Mouse (Mus musculus) forebrain, postnatal 0 days (tissue): Measurements from ENCODE around the gene Shisa2. TPM values are rescaled to one million over a fixed set of nuclear protein-coding genes. Genes with fewer than 3 reads are reported as not detected.
"Not testable (repeated sequence)": the region's sequence is repeated elsewhere in the genome, so short reads cannot be mapped to it uniquely, and the experiment has no call there.

ENCODE experiments used
- ATAC-seq: fragments of 200-750 bp; cut with Nextera tagmentation; 2 replicates; pipeline ENCODE4 v1.8.0; 2017; ENCODE audit warnings: mild to moderate bottlenecking, moderate library complexity
- DNase-seq: peaks from one replicate; pipeline ENCODE4 v3.0.0-alpha.2; 2015
- H3K27ac ChIP-seq: fragments of 300-500 bp; sonication (generic); 2 replicates; pipeline ENCODE4 v1.5.1; 2014; ENCODE audit warnings: low read depth, mild to moderate bottlenecking, antibody characterized with exemption, low read length, moderate library complexity, mixed read lengths
- H3K27me3 ChIP-seq: fragments of 300-500 bp; sonication (generic); 2 replicates; pipeline ENCODE4 v1.6.1; 2014; ENCODE audit warnings: mild to moderate bottlenecking, low read length, mixed read lengths; ENCODE audit not compliant: insufficient read depth
- H3K36me3 ChIP-seq: fragments of 300-500 bp; sonication (generic); 2 replicates; pipeline ENCODE4 v1.6.1; 2014; ENCODE audit warnings: mild to moderate bottlenecking, moderate library complexity; ENCODE audit not compliant: insufficient read depth
- H3K4me1 ChIP-seq: fragments of 300-500 bp; sonication (generic); 2 replicates; pipeline ENCODE4 v1.6.1; 2014; ENCODE audit warnings: antibody characterized with exemption; ENCODE audit not compliant: insufficient read depth
- H3K4me2 ChIP-seq: fragments of 300-500 bp; sonication (generic); 2 replicates; pipeline ENCODE4 v1.6.1; 2014; ENCODE audit warnings: low read depth, mild to moderate bottlenecking, moderate library complexity
- H3K4me3 ChIP-seq: fragments of 300-500 bp; sonication (generic); 2 replicates; pipeline ENCODE4 v1.5.1; 2014; ENCODE audit warnings: low read depth, low read length, mixed read lengths
- H3K9ac ChIP-seq: fragments of 300-500 bp; sonication (generic); 2 replicates; pipeline ENCODE4 v1.6.1; 2014; ENCODE audit warnings: mild to moderate bottlenecking
- H3K9me3 ChIP-seq: fragments of 300-500 bp; sonication (generic); 2 replicates; pipeline ENCODE4 v1.6.1; 2016; ENCODE audit warnings: low read length
- CTCF ChIP-seq: sonication (generic); IDR thresholded peaks from 2 replicates; pipeline ENCODE4 v1.5.1; 2016; ENCODE audit warnings: antibody characterized with exemption, control low read depth, low read depth
- WGBS: fragments of 180-500 bp; shearing (Covaris S2); extraction: QIAGEN DNeasy Blood & Tissue Kit; methylation state at CpG from one replicate; pipeline ENCODE4 v1.1.7; 2014; 5-methylcytosine and 5-hydroxymethylcytosine counted together
- polyA plus RNA-seq: library from polyadenylated mRNA; unstranded; fragments of >200 nt; fragmentation: Nextera tagmentation; extraction: Ambion mirVana; gene quantifications from 2 replicates; pipeline ENCODE4 v1.2.1, GENCODE M21; 2015
- total RNA-seq: library from RNA; depleted of rRNA; stranded (reverse); fragments of >200 nt; gene quantifications from 2 replicates; pipeline ENCODE4 v1.2.3, GENCODE M21; 2014

Gene Shisa2
- total and polyA plus RNA-seq, 2 experiments from 2014 or later: 5.2 to 12.6 TPM

DNA sequence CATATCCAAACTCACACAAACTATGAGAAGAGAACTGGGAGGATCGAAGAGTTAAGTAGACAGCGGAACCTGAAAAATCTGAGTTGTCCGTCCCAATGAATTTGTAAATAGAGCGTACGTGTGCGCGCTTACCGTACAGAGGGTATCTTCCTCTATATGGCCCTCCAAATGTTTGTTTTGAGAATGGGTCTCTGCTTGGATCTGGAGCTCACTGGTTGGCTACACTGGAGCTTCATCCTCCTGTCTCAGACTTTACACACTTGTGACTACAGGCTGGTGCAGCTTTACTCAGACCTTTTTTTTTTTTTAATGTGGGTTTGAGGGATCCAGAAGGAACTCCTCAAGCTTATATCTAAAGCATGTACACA lies 26.9 kb upstream of the Shisa2 start:
- peaks cover 7% of the 10 kb centered on the region for H3K4me1 ChIP-seq
- 4% methylated on average over 8 of the region's 8 CpGs for WGBS
- no peak for DNase-seq
- peak overlapping the region; percentile 84 for H3K27ac ChIP-seq
- TF ChIP-seq CTCF: no peak
- peak; percentile 58 for ATAC-seq
- H3K4me3 ChIP-seq: peak overlapping the region; percentile 96
- no peaks in the 10 kb centered on the region for H3K9me3 ChIP-seq
- H3K4me2 ChIP-seq: peak overlapping the region; percentile 84
- no peaks in the 10 kb centered on the region; the same call in 1 of the 2 replicates for H3K27me3 ChIP-seq
- peak overlapping the region; percentile 86 for H3K9ac ChIP-seq
- 0 out of 2 replicates have a peak, but pooled peaks cover 3% of the 10 kb centered on the region for H3K36me3 ChIP-seq

DNA sequence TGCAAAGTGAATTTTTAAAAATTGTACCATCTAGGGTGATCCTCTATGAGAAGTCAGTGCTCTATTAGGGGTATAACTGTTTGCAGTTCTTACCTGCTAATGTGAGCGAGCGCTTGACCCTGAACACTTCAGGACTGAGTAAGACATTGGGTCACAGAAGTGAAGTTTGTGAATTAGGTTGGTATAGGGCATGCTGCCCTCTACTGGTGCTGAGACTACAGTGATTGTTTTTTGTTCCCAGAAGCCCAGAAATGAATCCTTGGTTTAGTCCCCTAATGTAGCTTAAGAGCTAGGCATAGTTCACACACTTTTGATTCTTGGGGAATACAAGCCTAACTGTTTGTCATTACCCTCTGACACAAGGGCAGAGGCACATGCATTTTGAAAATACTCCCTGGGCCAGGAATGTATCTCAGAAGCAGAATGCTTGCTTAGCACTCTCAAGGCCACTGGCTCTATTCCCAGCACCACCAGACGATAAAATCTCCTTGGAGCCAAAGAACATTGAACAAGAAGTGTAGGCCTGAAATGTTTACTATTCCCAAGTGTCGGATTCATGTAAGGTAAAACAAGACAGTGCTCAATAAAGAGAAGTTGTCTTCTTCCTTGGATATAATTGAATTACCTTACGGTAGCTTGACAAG lies 21.0 kb upstream of the Shisa2 start:
- Histone ChIP-seq H3K4me3 (no peak overlapping the region), H3K9ac (no peak overlapping the region), H3K36me3 (no peaks in the 10 kb centered on the region), H3K4me1 (no peaks in the 10 kb centered on the region), H3K27me3 (no peaks in the 10 kb centered on the region; the same call in 1 of the 2 replicates), H3K27ac (no peak overlapping the region), H3K9me3 (no peaks in the 10 kb centered on the region), H3K4me2 (no peak overlapping the region)
- 59% methylated on average over 5 of the region's 5 CpGs for WGBS
- peak; percentile 26 for DNase-seq
- ATAC-seq: no peak
- TF ChIP-seq CTCF: peak; percentile 68

DNA sequence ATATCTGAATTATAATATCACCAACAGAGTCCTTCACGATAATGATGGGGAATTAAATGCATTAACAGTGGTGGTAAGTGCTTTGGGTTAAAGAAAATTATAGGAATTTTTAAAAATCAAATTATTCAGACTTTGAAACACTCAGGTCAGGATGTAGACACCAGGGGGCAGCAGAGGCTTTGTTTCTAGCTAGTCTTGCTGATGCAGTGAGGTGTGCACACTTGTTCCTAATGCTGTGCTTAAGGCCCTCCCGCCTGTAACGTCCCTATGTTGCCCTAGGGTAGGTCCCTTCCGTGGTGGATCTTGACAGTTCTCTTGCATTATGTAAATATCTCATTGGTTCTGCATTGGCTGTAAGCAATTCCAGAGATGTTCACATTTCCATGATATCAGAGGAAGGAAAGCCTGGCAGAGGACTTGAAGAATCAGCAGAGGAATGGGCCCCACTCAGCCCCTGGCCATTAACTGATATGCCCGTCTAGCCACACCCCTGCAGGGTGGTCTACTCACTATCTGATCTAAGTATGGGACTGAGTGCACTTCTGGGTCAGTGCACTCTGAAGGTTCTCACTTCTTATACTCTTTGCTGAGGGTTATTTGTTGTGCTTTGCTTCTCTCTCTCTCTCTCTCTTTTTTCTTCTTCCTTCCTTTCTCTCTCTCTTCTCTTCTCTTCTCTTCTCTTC lies 19.3 kb upstream of the Shisa2 start:
- H3K27ac ChIP-seq: no peak overlapping the region
- DNase-seq (peak; percentile 82), ATAC-seq (peak; percentile 71)

DNA sequence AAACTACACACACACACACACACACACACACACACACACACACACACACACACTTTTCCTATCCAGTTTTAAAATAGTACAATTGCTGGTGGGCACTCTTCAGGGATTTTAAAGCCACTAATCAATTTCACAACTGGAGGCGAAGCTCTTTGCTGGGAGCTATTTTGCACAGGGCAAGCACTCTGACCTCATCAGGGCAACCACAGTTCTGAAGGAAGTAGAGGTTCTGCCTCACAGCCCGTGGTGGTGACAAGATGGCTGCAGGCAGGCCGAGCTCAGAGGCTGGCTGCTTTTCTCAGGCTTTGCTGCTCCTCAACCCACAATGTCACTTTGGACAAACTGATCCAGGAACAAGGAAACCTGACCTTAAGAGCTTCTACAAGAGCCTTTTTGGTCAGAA lies 18.1 kb upstream of the Shisa2 start:
- no peaks in the 10 kb centered on the region for H3K9me3 ChIP-seq
- ATAC-seq (no peak), DNase-seq (no peak)
- H3K27me3 ChIP-seq: no peaks in the 10 kb centered on the region
- no peak overlapping the region for H3K9ac ChIP-seq
- 60% methylated on average over 3 of the region's 3 CpGs for WGBS
- no peak overlapping the region for H3K4me3 ChIP-seq
- H3K4me1 ChIP-seq: no peaks in the 10 kb centered on the region
- H3K27ac ChIP-seq: no peak overlapping the region
- H3K4me2 ChIP-seq: no peak overlapping the region
- no peak for TF ChIP-seq CTCF
- H3K36me3 ChIP-seq: no peaks in the 10 kb centered on the region

More for the DNA sequence above, 19.3 kb upstream of the Shisa2 start:
- H3K4me1 ChIP-seq: no peaks in the 10 kb centered on the region
- H3K9me3 ChIP-seq: no peaks in the 10 kb centered on the region
- no peak overlapping the region for H3K9ac ChIP-seq
- H3K36me3 ChIP-seq: no peaks in the 10 kb centered on the region
- no peak overlapping the region for H3K4me2 ChIP-seq
- 18% methylated on average over 5 of the region's 5 CpGs for WGBS
- peak; percentile 81 for TF ChIP-seq CTCF
- H3K4me3 ChIP-seq: no peak overlapping the region
- H3K27me3 ChIP-seq: no peaks in the 10 kb centered on the region; the same call in 1 of the 2 replicates

DNA sequence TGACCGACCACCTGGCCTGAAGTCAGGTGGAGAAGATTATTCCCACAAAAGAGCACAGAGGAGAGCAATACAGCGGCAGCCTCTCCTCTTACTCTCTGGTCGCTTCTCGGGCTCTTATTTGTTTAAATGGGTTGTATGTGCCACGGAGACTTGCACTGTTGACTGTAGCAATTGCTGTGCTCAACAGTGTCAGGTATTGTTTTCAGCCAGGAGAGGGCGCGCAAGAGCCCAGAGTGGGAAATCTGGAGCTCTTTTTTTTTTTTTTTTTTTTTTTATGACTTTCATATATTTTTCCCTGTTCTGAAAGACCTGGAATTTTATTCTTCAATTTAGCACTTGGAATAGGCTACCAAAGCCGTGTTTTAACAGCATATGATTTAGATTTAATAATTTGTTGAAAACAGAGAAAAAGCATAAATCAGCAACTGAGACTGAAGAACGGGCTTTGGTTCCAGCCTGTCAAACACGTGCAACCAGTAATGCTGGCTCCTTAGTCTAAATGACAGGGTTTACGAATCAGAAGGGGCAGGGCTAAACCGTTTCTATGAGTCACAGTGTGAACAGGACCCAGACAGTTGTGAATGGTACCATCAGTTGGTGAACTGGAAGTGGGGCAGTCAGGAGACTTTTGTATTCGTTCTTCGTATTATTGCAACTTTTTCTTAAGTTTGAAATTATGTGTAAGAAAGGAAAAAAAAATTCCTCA lies 12.0 kb upstream of the Shisa2 start:
- TF ChIP-seq CTCF: peak; percentile 77
- Histone ChIP-seq H3K27me3 (no peaks in the 10 kb centered on the region), H3K36me3 (no peaks in the 10 kb centered on the region), H3K9me3 (no peaks in the 10 kb centered on the region), H3K4me3 (no peak overlapping the region), H3K9ac (no peak overlapping the region), H3K4me2 (no peak overlapping the region), H3K27ac (no peak overlapping the region), H3K4me1 (no peaks in the 10 kb centered on the region)
- 50% methylated on average over 14 of the region's 14 CpGs for WGBS
- DNase-seq: peak; percentile 75
- ATAC-seq: no peak

DNA sequence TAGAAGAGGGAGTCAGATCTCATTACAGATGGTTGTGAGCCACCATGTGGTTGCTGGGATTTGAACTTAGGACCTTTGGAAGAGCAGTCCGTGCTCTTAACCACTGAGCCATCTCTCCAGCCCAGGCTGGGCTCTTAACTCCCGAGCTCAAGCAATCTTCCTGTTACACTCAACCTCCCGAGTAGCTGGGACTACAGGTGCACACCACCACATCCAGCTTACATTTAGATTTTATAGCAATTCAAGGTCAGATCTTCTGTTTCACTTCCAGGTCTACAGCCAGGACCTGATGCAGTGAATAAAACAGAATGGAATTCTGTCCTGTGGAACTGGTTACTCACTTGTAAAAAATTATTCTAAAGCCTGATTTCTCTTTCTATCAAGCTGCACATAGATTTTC lies 11.0 kb upstream of the Shisa2 start:
- H3K9me3 ChIP-seq, H3K4me1 ChIP-seq, H3K36me3 ChIP-seq, H3K9ac ChIP-seq, ATAC-seq, H3K4me2 ChIP-seq, H3K27me3 ChIP-seq, H3K4me3 ChIP-seq, H3K27ac ChIP-seq, DNase-seq: not testable (repeated sequence)
- WGBS: 88% methylated on average over 3 of the region's 3 CpGs

DNA sequence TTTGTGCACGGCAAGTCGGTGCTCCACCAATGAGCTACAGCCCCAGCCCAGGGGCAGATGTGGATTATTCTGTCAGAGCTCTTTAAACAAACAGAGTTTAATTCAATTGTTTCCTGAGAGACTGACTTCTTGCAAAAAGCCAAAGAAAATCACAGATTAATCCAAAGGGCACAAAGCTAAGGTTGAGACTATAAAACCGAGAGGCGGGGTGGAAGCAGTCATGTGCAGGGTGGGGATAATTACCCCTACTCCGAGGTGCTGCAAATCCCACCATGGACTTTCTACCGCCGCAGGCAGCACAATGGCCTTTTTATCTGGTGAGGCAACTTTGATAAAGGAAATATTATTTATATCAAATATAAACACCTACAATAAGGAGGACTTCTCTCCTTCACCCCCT lies 8.3 kb upstream of the Shisa2 start:
- H3K9ac ChIP-seq: no peak overlapping the region
- no peak overlapping the region for H3K4me2 ChIP-seq
- H3K4me3 ChIP-seq: no peak overlapping the region
- no peak overlapping the region for H3K27ac ChIP-seq
- no peak for DNase-seq
- TF ChIP-seq CTCF: no peak
- no peaks in the 10 kb centered on the region for H3K36me3 ChIP-seq
- 29% methylated on average over 7 of the region's 7 CpGs for WGBS
- H3K27me3 ChIP-seq: no peaks in the 10 kb centered on the region
- ATAC-seq: no peak
- no peaks in the 10 kb centered on the region for H3K9me3 ChIP-seq
- no peaks in the 10 kb centered on the region for H3K4me1 ChIP-seq
